Comparison of ENCODE assay signal across 25 mouse cellular contexts in genomic region chr17:86929981-86930380, GRCm38 (mm10). TPM values are rescaled to one million over a fixed set of nuclear protein-coding genes. Genes with fewer than 3 reads are reported as not detected.
DNase-seq lines count a peak whose midpoint lies in the region; ATAC-seq and TF ChIP-seq lines count a peak whose summit lies in the region.
"Had no signal": no experiment of that assay in that cellular context is flagged by ENCODE, and none has a peak within 500 bp of the region (broad histone marks: within the 10 kb centered on the region; RNA-seq: fewer than 3 reads in every experiment).

No protein-coding gene starts in this region.

- no peaks in the 10 kb centered on the region for H3K27me3 ChIP-seq in hindbrain, postnatal 0 days (ENCODE audit: insufficient read depth, low read length)
- peaks cover 16% of the 10 kb centered on the region; the same call in 1 of the 2 replicates for H3K27me3 ChIP-seq in hindbrain, embryonic 10.5 days (ENCODE audit: insufficient read depth, poor library complexity, severe bottlenecking)
- no peaks in the 10 kb centered on the region; the same call in 1 of the 2 replicates for H3K27me3 ChIP-seq in lung, embryonic 15.5 days
- H3K27me3 ChIP-seq: forebrain, embryonic 15.5 days; Patski had no signal

- no peak for ATAC-seq in hindbrain, postnatal 0 days
- no peak for ATAC-seq in lung, embryonic 15.5 days (ENCODE audit: borderline replicate concordance, extremely low read depth, low FRiP score, low TSS enrichment)
- ATAC-seq: activated CD4-positive, CD25-positive, alpha-beta regulatory T cell, adult 4 months; CD4-positive, CD25-positive, alpha-beta regulatory T cell, adult 4 months; forebrain, embryonic 15.5 days; Patski had no signal

- H3K9ac ChIP-seq in hindbrain, postnatal 0 days (replicated peaks; ENCODE audit: low read length): no peak overlapping the region
- H3K9ac ChIP-seq in lung, embryonic 15.5 days: no peak overlapping the region
- H3K9ac ChIP-seq: embryonic facial prominence, embryonic 13.5 days; forebrain, embryonic 15.5 days; hindbrain, embryonic 14.5 days had no signal

- 0 out of 2 replicates have a peak, but pooled peaks cover 3% of the 10 kb centered on the region for H3K4me1 ChIP-seq in hindbrain, postnatal 0 days (ENCODE audit: insufficient read depth, low read length)
- H3K4me1 ChIP-seq in hindbrain, embryonic 10.5 days (replicated peaks): peaks cover 13% of the 10 kb centered on the region; the same call in 1 of the 2 replicates
- H3K4me1 ChIP-seq in lung, embryonic 15.5 days: peaks cover 8% of the 10 kb centered on the region; the same call in 1 of the 2 replicates

- H3K9me3 ChIP-seq in hindbrain, postnatal 0 days (ENCODE audit: low read length): peaks cover 4% of the 10 kb centered on the region; the same call in 1 of the 2 replicates
- peaks cover 15% of the 10 kb centered on the region for H3K9me3 ChIP-seq in hindbrain, embryonic 10.5 days
- no peaks in the 10 kb centered on the region for H3K9me3 ChIP-seq in lung, embryonic 15.5 days

- TF ChIP-seq CTCF in hindbrain, postnatal 0 days (IDR thresholded peaks at IDR 0.05; ENCODE audit: low read depth): no peak

- H3K4me3 ChIP-seq in hindbrain, postnatal 0 days (ENCODE audit: low read length): no peak overlapping the region
- no peak overlapping the region for H3K4me3 ChIP-seq in hindbrain, embryonic 10.5 days
- no peak overlapping the region for H3K4me3 ChIP-seq in lung, embryonic 15.5 days
- H3K4me3 ChIP-seq: embryonic facial prominence, embryonic 13.5 days; forebrain, embryonic 15.5 days had no signal

- no peaks in the 10 kb centered on the region for H3K36me3 ChIP-seq in hindbrain, postnatal 0 days (ENCODE audit: insufficient read depth, low read length)
- H3K36me3 ChIP-seq in hindbrain, embryonic 10.5 days: no peaks in the 10 kb centered on the region
- H3K36me3 ChIP-seq in lung, embryonic 15.5 days: no peaks in the 10 kb centered on the region
- H3K36me3 ChIP-seq: embryonic facial prominence, embryonic 13.5 days; forebrain, embryonic 15.5 days; G1E had no signal

- peak; percentile 38 to 59 for DNase-seq in cerebellum, postnatal 10 days
- no peak for DNase-seq in cerebellum, adult 11 months
- DNase-seq in hindbrain, postnatal 0 days (ENCODE audit: low spot score): peak; percentile 58
- no peak for DNase-seq in hindbrain, embryonic 10.5 days (ENCODE audit: low spot score)
- no peak for DNase-seq in lung, postnatal 4 days
- peak; percentile 28 for DNase-seq in Muller cell, postnatal 12 days (ENCODE audit: inconsistent ontology term)
- DNase-seq: adrenal gland, postnatal 14 days; B cell, adult 2 months; gastrocnemius, postnatal 36 days; heart, adult 11 months; heart, postnatal 10 days had no signal

- no peak overlapping the region for H3K4me2 ChIP-seq in hindbrain, postnatal 0 days (ENCODE audit: low read depth, low read length)
- H3K4me2 ChIP-seq in lung, embryonic 15.5 days: no peak overlapping the region
- H3K4me2 ChIP-seq: embryonic facial prominence, embryonic 13.5 days; forebrain, embryonic 15.5 days; hindbrain, embryonic 14.5 days had no signal

- H3K27ac ChIP-seq in hindbrain, postnatal 0 days: no peak overlapping the region; the same call in 1 of the 2 replicates
- no peak overlapping the region for H3K27ac ChIP-seq in hindbrain, embryonic 10.5 days
- peak overlapping the region; percentile 61 for H3K27ac ChIP-seq in lung, embryonic 15.5 days
- H3K27ac ChIP-seq: embryonic facial prominence, embryonic 13.5 days; forebrain, embryonic 15.5 days; hindbrain, embryonic 14.5 days had no signal

RNA-seq across cellular contexts. Expression of gene Tmem247, which starts 12.8 kb away (rescaled TPM):
- not detected in 2 replicates for total RNA-seq in hindbrain, postnatal 0 days (2014; rRNA removed)
- polyA plus RNA-seq in hindbrain, postnatal 0 days (2015; fragmentation: Nextera tagmentation; extraction: Ambion mirVana): not detected in 2 replicates
- not detected in 2 replicates for polyA plus RNA-seq in hindbrain, embryonic 10.5 days (2016; fragmentation: Nextera tagmentation; extraction: Ambion mirVana)
- not detected in 2 replicates for polyA plus RNA-seq in lung, embryonic 15.5 days (2015; fragmentation: Nextera tagmentation; extraction: Ambion mirVana)
- total RNA-seq: adrenal gland, adult 18-20 months; adrenal gland, postnatal 14 days; common myeloid progenitor, adult 5-6 weeks; G1E; gastrocnemius, adult 8-10 months; gastrocnemius, postnatal 36 days; heart, postnatal 10 days; hematopoietic stem cell, adult 5-6 weeks had no signal
- polyA plus RNA-seq: activated CD4-positive, CD25-positive, alpha-beta regulatory T cell, adult 4 months; CD4-positive, CD25-positive, alpha-beta regulatory T cell, adult 4 months; cerebellum, adult 2 months; embryonic facial prominence, embryonic 13.5 days; forebrain, embryonic 15.5 days; G1E; heart, embryonic 14.5 days; hindbrain, embryonic 14.5 days; Patski had no signal

RNA-seq across cellular contexts. Expression of gene Atp6v1e2, which starts 17.7 kb away (rescaled TPM):
- not detected in 2 replicates for total RNA-seq in hindbrain, postnatal 0 days (2014; rRNA removed)
- 0.24 TPM in 1 of 2 replicates, not detected in the other for polyA plus RNA-seq in hindbrain, postnatal 0 days (2015; fragmentation: Nextera tagmentation; extraction: Ambion mirVana)
- polyA plus RNA-seq in hindbrain, embryonic 10.5 days (2016; fragmentation: Nextera tagmentation; extraction: Ambion mirVana): not detected in 2 replicates
- polyA plus RNA-seq in lung, embryonic 15.5 days (2015; fragmentation: Nextera tagmentation; extraction: Ambion mirVana): 0.21 TPM in 1 of 2 replicates, not detected in the other
- total RNA-seq: adrenal gland, adult 18-20 months; adrenal gland, postnatal 14 days; common myeloid progenitor, adult 5-6 weeks; G1E; gastrocnemius, adult 8-10 months; gastrocnemius, postnatal 36 days; heart, postnatal 10 days; hematopoietic stem cell, adult 5-6 weeks had no signal
- polyA plus RNA-seq: activated CD4-positive, CD25-positive, alpha-beta regulatory T cell, adult 4 months; CD4-positive, CD25-positive, alpha-beta regulatory T cell, adult 4 months; cerebellum, adult 2 months; embryonic facial prominence, embryonic 13.5 days; forebrain, embryonic 15.5 days; G1E; heart, embryonic 14.5 days; hindbrain, embryonic 14.5 days; Patski had no signal

RNA-seq across cellular contexts. Expression of gene Rhoq, which starts 32.9 kb away (rescaled TPM):
- total RNA-seq in hindbrain, postnatal 0 days (2014; rRNA removed): 24.1 and 51.7 TPM in 2 replicates
- polyA plus RNA-seq in hindbrain, postnatal 0 days (2015; fragmentation: Nextera tagmentation; extraction: Ambion mirVana): 5.9 and 6.7 TPM in 2 replicates
- polyA plus RNA-seq in hindbrain, embryonic 10.5 days (2016; fragmentation: Nextera tagmentation; extraction: Ambion mirVana): 8.4 and 9.7 TPM in 2 replicates
- 12.1 and 13.0 TPM in 2 replicates for polyA plus RNA-seq in lung, embryonic 15.5 days (2015; fragmentation: Nextera tagmentation; extraction: Ambion mirVana)

Comparison
In these comparisons a context has a peak if more than half of its experiments do, and no peak if none do; other contexts are left out.
1. DNase-seq: peak in cerebellum, postnatal 10 days (2 of 2), hindbrain, postnatal 0 days (single experiment) and Muller cell, postnatal 12 days (single experiment); none in cerebellum, adult 11 months (single experiment), hindbrain, embryonic 10.5 days (single experiment) and lung, postnatal 4 days (0 of 2).